Mouse (Mus musculus) heart, adult 2 months (tissue): ENCODE measurements at regions not wholly inside any gene's neighbourhood (a gene's known extent, or its start where the extent isn't known, plus 50 kb on each side); places are given as distances from the start of the nearest gene placed in this dataset.

Source experiments
- CTCF ChIP-seq: fragments of 200-600 bp; IDR thresholded peaks from 2 replicates; pipeline ENCODE4 v1.8.1; 2022; ENCODE audit warnings: antibody characterized with exemption, mild to moderate bottlenecking, moderate library complexity
- POLR2A ChIP-seq: fragments of 200-500 bp; IDR thresholded peaks from 2 replicates; pipeline ENCODE4 v1.6.1; 2011; ENCODE audit warnings: mild to moderate bottlenecking, low read depth, low read length, control low read depth; ENCODE audit not compliant: insufficient read depth

DNA sequence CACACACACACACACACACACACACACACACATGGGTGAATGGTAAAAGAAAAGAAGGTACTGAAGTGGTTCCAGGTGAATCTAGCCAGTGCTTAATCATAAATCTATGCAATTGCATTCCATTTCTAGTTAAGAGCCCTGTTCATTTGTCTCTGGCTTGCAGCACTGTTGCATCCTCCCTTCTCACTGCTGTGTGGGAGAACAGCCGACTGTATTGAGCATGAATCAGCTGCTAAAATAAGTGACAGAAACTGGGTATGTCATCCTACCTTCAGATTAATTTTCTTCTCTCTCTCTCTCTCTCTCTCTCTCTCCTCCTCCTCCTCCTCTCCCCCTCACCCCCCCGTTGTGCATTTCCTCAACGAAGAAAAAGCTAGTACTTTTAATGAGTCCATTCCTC is 109.6 kb downstream of the Kcnj2 start:
- TF ChIP-seq POLR2A (no peak), CTCF (no peak)
